Mouse (Mus musculus) embryonic facial prominence, embryonic 11.5 days (tissue): Measurements from ENCODE around the gene Gpr137c. TPM values are rescaled to one million over a fixed set of nuclear protein-coding genes. Genes with fewer than 3 reads are reported as not detected.

Experiments
- ATAC-seq: fragments of 200-750 bp; cut with Nextera tagmentation; replicated peaks from 2 replicates; pipeline ENCODE4 v1.8.0; 2017; ENCODE audit warnings: low read depth; ENCODE audit not compliant: insufficient number of reproducible peaks, low FRiP score, low TSS enrichment
- DNase-seq: peaks from one replicate; pipeline ENCODE4 v3.0.0-alpha.2; 2015; ENCODE audit warnings: low spot score
- H3K27ac ChIP-seq: fragments of 300-500 bp; sonication (generic); replicated peaks from 2 replicates; pipeline ENCODE4 v1.5.1; 2014; ENCODE audit warnings: mild to moderate bottlenecking, low read depth, low read length, control low read depth
- H3K27me3 ChIP-seq: fragments of 300-500 bp; sonication (generic); 2 replicates; pipeline ENCODE4 v1.6.1; 2014; ENCODE audit warnings: mild to moderate bottlenecking, low read length, moderate library complexity, mixed read lengths; ENCODE audit not compliant: control insufficient read depth, insufficient read depth
- H3K36me3 ChIP-seq: fragments of 300-500 bp; sonication (generic); replicated peaks from 2 replicates; pipeline ENCODE4 v1.6.1; 2014; ENCODE audit warnings: low read depth, mild to moderate bottlenecking, low read length, moderate library complexity, mixed read lengths; ENCODE audit not compliant: control insufficient read depth, insufficient read depth
- H3K4me1 ChIP-seq: fragments of 300-500 bp; sonication (generic); 2 replicates; pipeline ENCODE4 v1.6.1; 2014; ENCODE audit warnings: low read length, mixed read lengths; ENCODE audit not compliant: control insufficient read depth, insufficient read depth
- H3K4me2 ChIP-seq: fragments of 300-500 bp; sonication (generic); 2 replicates; pipeline ENCODE4 v1.6.1; 2014; ENCODE audit warnings: low read depth, mild to moderate bottlenecking, control low read depth, low read length, moderate library complexity
- H3K4me3 ChIP-seq: fragments of 300-500 bp; sonication (generic); 2 replicates; pipeline ENCODE4 v1.5.1; 2014; ENCODE audit warnings: low read depth, low read length, control low read depth
- H3K9ac ChIP-seq: fragments of 300-500 bp; sonication (generic); replicated peaks from 2 replicates; pipeline ENCODE4 v1.6.1; 2014; ENCODE audit warnings: mild to moderate bottlenecking, control low read depth, low read length
- H3K9me3 ChIP-seq: fragments of 300-500 bp; sonication (generic); replicated peaks from 2 replicates; pipeline ENCODE4 v1.6.1; 2016; ENCODE audit warnings: mild to moderate bottlenecking, low read length, inconsistent platforms, mixed read lengths; ENCODE audit not compliant: control insufficient read depth
- WGBS: fragments of 180-500 bp; shearing (Covaris S2); extraction: QIAGEN DNeasy Blood & Tissue Kit; methylation state at CpG from one replicate; pipeline ENCODE4 v1.1.7; 2014; 5-methylcytosine and 5-hydroxymethylcytosine counted together
- polyA plus RNA-seq: library from polyadenylated mRNA; unstranded; fragments of >200 nt; fragmentation: Nextera tagmentation; extraction: Ambion mirVana; gene quantifications from 2 replicates; pipeline ENCODE4 v1.2.1, GENCODE M21; 2014

Gene Gpr137c
- 4.4 and 5.4 TPM in 2 replicates for polyA plus RNA-seq

- Histone ChIP-seq H3K4me2 (peak within 1 kb of the TSS; percentile 93), H3K27ac (peak within 1 kb of the TSS; percentile 83), H3K36me3 (no peaks in the 10 kb centered on the region), H3K4me1 (no peaks in the 10 kb centered on the region), H3K9me3 (no peaks in the 10 kb centered on the region), H3K27me3 (no peaks in the 10 kb centered on the region), H3K4me3 (peak within 1 kb of the TSS; percentile 88), H3K9ac (peak within 1 kb of the TSS; percentile 85)
- DNase-seq (peak; percentile 100), ATAC-seq (peak; percentile 99)
- under 1% methylated on average over 51 of the region's 86 CpGs for WGBS
Observed at GRCm38 (mm10) chr14:45219281-45220089, at the start of gene Gpr137c. TSS of gene Gpr137c (plus strand) at chr14:45219717.

- no peaks in the 10 kb centered on the region for H3K9me3 ChIP-seq
- no peak overlapping the region for H3K4me3 ChIP-seq
- WGBS, result 94% methylated on average over 5 of the region's 5 CpGs
- no peaks in the 10 kb centered on the region for H3K4me1 ChIP-seq
- H3K36me3 ChIP-seq, result no peaks in the 10 kb centered on the region
- DNase-seq (no peak), ATAC-seq (no peak)
- no peak overlapping the region for H3K27ac ChIP-seq
- no peak overlapping the region for H3K4me2 ChIP-seq
- H3K9ac ChIP-seq, result no peak overlapping the region
- no peaks in the 10 kb centered on the region for H3K27me3 ChIP-seq
Observed at GRCm38 (mm10) chr14:45172260-45172659, 47.3 kb upstream of the Gpr137c start.

DNA sequence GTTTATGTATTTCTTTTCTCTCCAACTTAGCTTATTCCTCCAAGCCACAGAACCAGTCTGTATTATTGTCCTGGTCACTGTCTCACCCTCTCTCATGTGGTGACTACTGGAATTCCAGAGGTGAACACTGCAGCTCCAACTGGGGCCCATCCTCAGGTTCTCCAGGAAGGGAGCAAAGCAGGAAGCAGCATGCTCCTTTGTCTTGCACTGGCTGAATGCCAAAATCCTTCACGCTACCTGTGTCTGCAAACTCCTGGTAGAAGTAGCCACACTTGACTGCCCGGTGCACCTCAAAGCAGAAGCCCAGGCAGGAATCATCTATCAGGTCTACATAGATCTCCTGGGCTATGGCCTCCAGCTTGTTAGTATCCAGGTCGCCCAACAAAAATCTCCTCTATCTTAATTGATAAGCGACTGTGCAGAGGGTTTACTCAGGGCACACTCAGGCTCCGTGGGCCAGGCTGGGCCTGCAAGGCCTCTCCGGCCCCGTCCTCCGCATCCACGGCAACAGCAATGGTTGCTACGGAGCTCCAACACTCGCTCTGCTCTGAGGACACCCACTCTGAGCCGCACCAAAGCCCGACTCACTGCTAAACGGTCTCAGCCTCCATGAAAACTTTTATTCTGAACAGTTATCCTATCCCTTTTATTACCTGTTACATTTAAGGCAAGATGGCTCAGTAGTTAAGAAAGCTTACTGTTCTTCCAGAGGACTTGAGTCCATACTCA, 44.3 kb upstream of the Gpr137c start:
- WGBS, result 83% methylated on average over 14 of the region's 14 CpGs
- no peak for DNase-seq
- H3K4me1 ChIP-seq, result no peaks in the 10 kb centered on the region
- no peak overlapping the region for H3K4me2 ChIP-seq
- H3K9me3 ChIP-seq, result no peaks in the 10 kb centered on the region
- ATAC-seq, result no peak
- H3K4me3 ChIP-seq, result no peak overlapping the region
- no peak overlapping the region for H3K9ac ChIP-seq
- no peak overlapping the region for H3K27ac ChIP-seq
- no peaks in the 10 kb centered on the region for H3K36me3 ChIP-seq
- H3K27me3 ChIP-seq, result no peaks in the 10 kb centered on the region

- no peaks in the 10 kb centered on the region for H3K27me3 ChIP-seq
- H3K4me1 ChIP-seq, result no peaks in the 10 kb centered on the region
- no peak overlapping the region for H3K9ac ChIP-seq
- DNase-seq (no peak), ATAC-seq (no peak)
- no peak overlapping the region for H3K4me2 ChIP-seq
- H3K27ac ChIP-seq, result no peak overlapping the region
- H3K36me3 ChIP-seq, result no peaks in the 10 kb centered on the region
- no peak overlapping the region for H3K4me3 ChIP-seq
- 88% methylated on average over 2 of the region's 2 CpGs for WGBS
- no peaks in the 10 kb centered on the region for H3K9me3 ChIP-seq
Observed at GRCm38 (mm10) chr14:45179186-45179585, 40.3 kb upstream of the Gpr137c start.

DNA sequence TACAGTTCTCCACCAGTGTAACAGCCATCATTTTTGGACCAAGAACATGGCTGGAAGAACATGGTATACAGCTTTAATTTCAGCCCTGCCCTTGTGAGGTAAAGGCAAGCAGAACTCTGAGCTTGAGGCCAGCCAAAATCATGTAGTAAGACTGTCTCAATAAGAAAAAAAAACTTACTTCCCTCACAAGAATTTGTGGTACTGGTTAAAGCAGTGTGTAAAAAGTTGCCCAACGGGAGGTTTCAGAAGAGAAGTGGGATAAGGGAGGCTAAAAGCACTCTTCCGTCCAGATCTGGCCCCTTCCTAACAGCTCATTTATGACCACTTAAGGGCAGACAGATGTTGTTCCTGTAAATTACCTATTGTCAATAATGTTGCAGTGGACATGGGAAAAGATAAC, 39.9 kb upstream of the Gpr137c start:
- Histone ChIP-seq H3K9ac (no peak overlapping the region), H3K27ac (no peak overlapping the region), H3K4me1 (no peaks in the 10 kb centered on the region), H3K9me3 (no peaks in the 10 kb centered on the region), H3K4me2 (no peak overlapping the region), H3K36me3 (no peaks in the 10 kb centered on the region), H3K27me3 (no peaks in the 10 kb centered on the region), H3K4me3 (no peak overlapping the region)
- DNase-seq (no peak), ATAC-seq (no peak)
- 95% methylated on average over 2 of the region's 2 CpGs for WGBS

GRCm38 (mm10) chr14:45181611-45182010, 37.9 kb upstream of the Gpr137c start:
- Histone ChIP-seq H3K4me1 (no peaks in the 10 kb centered on the region), H3K27ac (no peak overlapping the region), H3K36me3 (no peaks in the 10 kb centered on the region), H3K4me2 (no peak overlapping the region; the same call in 1 of the 2 replicates), H3K9ac (no peak overlapping the region), H3K4me3 (no peak overlapping the region), H3K9me3 (no peaks in the 10 kb centered on the region), H3K27me3 (no peaks in the 10 kb centered on the region)
- ATAC-seq (no peak), DNase-seq (no peak)
- WGBS, result 86% methylated on average over 4 of the region's 4 CpGs

DNA sequence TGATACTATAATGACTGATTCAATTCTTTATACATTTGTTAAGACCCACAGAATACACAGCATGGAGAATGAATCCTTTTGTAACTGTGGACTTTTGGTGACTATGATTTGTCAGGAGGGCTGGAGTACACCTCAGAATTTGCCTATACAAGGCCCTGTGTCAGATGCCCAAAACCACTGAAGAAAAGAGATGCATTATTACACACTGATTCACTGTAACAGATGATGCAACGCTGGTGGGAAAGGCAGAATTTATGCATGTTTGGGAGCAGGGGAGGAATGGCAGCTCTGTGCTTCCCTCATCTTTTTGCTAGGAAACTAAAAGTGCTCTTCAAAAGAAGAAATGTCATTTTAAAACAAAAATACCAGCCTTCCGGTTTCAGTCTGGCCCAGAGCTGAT, 28.5 kb upstream of the Gpr137c start:
- no peak overlapping the region for H3K4me2 ChIP-seq
- 78% methylated on average over 2 of the region's 2 CpGs for WGBS
- H3K4me1 ChIP-seq, result no peaks in the 10 kb centered on the region
- no peaks in the 10 kb centered on the region for H3K9me3 ChIP-seq
- no peak overlapping the region for H3K4me3 ChIP-seq
- no peak for DNase-seq
- H3K9ac ChIP-seq, result no peak overlapping the region
- no peaks in the 10 kb centered on the region for H3K27me3 ChIP-seq
- no peaks in the 10 kb centered on the region for H3K36me3 ChIP-seq
- ATAC-seq, result no peak
- H3K27ac ChIP-seq, result no peak overlapping the region

GRCm38 (mm10) chr14:45200607-45201006, 18.9 kb upstream of the Gpr137c start:
- no peak overlapping the region for H3K27ac ChIP-seq
- H3K4me3 ChIP-seq, result no peak overlapping the region
- H3K27me3 ChIP-seq, result no peaks in the 10 kb centered on the region
- no peaks in the 10 kb centered on the region for H3K9me3 ChIP-seq
- H3K36me3 ChIP-seq, result no peaks in the 10 kb centered on the region
- no peaks in the 10 kb centered on the region for H3K4me1 ChIP-seq
- no peak overlapping the region for H3K4me2 ChIP-seq
- no peak for ATAC-seq
- DNase-seq, result no peak
- H3K9ac ChIP-seq, result no peak overlapping the region
